Mouse (Mus musculus): ENCODE data around the gene Iyd. TPM values are rescaled to one million over a fixed set of nuclear protein-coding genes. Genes with fewer than 3 reads are reported as not detected.

Gene Iyd
- polyA plus RNA-seq, 1 experiment from 2014 or later = 7.8 TPM

DNA sequence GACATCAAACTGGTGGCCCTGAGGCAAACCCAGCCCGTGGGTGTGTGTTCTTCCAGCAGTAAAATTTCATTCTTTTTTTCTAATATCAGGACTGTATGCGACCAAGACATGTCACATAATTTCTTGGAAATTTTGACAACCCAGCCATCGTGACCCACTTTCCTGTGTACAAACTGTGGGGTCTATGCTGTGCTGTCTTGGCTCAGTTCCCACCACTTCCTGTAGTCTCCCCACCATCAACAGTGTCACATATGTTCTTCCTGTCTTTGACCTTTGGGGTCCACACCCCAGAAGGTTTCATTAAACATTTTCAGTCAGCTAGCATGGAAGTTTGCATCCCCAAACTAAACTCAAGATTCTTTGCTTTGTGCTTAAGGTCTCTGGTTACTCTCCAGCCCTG lies 28.6 kb upstream of the Iyd start:
- Histone ChIP-seq H3K9ac (replicated peaks; ENCODE audit: low read depth, low read length) (no peak overlapping the region), H3K4me2 (replicated peaks; ENCODE audit: low read depth, low read length) (no peak overlapping the region), H3K4me1 (ENCODE audit: control insufficient read depth, insufficient read depth, low read length) (peaks cover 11% of the 10 kb centered on the region; the same call in 1 of the 2 replicates), H3K9me3 (ENCODE audit: control insufficient read depth, low read depth, low read length) (no peaks in the 10 kb centered on the region), H3K27ac (ENCODE audit: low read length) (no peak overlapping the region), H3K36me3 (ENCODE audit: control insufficient read depth, insufficient read depth, low read length) (no peaks in the 10 kb centered on the region), H3K4me3 (ENCODE audit: low read depth, low read length) (no peak overlapping the region), H3K27me3 (ENCODE audit: control insufficient read depth, insufficient read depth, low read length) (no peaks in the 10 kb centered on the region)
- 71% methylated on average over 3 of the region's 3 CpGs for WGBS
- ATAC-seq (ENCODE audit: insufficient number of reproducible peaks, insufficient read depth, low FRiP score, low read depth) = no peak

DNA sequence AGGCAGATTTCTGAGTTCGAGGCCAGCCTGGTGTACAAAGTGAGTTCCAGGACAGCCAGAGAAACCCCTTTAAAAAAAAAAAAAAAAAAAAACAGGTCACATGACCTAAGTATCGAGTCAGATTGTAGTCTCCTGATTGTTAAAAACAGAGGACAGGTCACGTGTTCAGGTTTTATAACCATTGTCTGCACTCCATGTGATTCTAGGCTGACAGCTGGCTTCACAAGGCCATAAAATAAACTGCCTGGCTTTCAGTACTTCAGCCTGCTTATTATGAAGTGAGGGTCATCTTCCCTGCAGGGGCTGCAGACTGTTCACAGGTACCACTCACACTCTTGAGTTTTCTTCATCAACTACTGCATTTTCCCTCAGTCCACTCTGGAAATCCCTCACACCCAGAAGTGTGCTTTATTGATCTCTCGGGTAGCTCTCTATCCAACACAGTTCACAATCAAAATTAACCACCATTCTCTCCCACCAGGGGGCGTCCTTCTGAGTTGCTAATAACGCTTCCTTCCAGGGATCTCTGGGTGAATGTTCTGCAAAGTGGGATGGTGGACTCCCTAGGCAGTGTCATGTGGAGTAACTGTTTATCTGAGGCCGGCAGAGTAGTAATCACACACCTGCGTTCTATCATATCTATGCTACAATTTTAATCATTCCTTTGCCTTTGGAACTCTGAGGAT lies 27.3 kb upstream of the Iyd start:
- H3K36me3 ChIP-seq (ENCODE audit: control insufficient read depth, insufficient read depth, low read length) = no peaks in the 10 kb centered on the region
- no peak overlapping the region for H3K4me3 ChIP-seq (ENCODE audit: low read depth, low read length)
- no peak overlapping the region for H3K9ac ChIP-seq (replicated peaks; ENCODE audit: low read depth, low read length)
- no peak overlapping the region for H3K4me2 ChIP-seq (replicated peaks; ENCODE audit: low read depth, low read length)
- ATAC-seq (ENCODE audit: insufficient number of reproducible peaks, insufficient read depth, low FRiP score, low read depth) = no peak
- WGBS = 79% methylated on average over 8 of the region's 8 CpGs
- no peaks in the 10 kb centered on the region for H3K9me3 ChIP-seq (ENCODE audit: control insufficient read depth, low read depth, low read length)
- H3K27me3 ChIP-seq (ENCODE audit: control insufficient read depth, insufficient read depth, low read length) = no peaks in the 10 kb centered on the region
- H3K27ac ChIP-seq (ENCODE audit: low read length) = no peak overlapping the region
- peaks cover 11% of the 10 kb centered on the region; the same call in 1 of the 2 replicates for H3K4me1 ChIP-seq (ENCODE audit: control insufficient read depth, insufficient read depth, low read length)

DNA sequence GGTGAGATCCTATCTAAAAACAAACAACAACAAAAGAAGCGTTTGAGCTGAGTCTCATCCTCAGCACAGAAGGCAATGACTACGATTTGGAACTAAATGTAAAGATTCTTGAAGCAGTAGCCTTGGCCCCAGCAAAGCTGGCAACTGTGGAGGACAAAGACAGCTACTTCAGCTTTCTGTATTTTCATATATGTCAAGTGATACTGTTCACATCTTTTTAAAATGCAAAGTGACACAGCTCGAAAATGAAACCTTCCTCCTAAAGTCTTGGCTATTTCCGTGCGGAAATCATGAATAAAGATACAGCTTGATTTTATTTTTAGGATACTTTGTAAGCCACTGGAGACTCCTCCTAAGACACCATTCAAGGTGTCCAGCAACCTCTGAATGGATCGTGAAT lies 26.1 kb upstream of the Iyd start:
- Histone ChIP-seq H3K4me1 (ENCODE audit: control insufficient read depth, insufficient read depth, low read length) (peaks cover 7% of the 10 kb centered on the region; the same call in 1 of the 2 replicates), H3K4me3 (ENCODE audit: low read depth, low read length) (no peak overlapping the region), H3K4me2 (replicated peaks; ENCODE audit: low read depth, low read length) (no peak overlapping the region), H3K27me3 (ENCODE audit: control insufficient read depth, insufficient read depth, low read length) (no peaks in the 10 kb centered on the region), H3K9me3 (ENCODE audit: control insufficient read depth, low read depth, low read length) (no peaks in the 10 kb centered on the region), H3K27ac (ENCODE audit: low read length) (no peak overlapping the region), H3K36me3 (ENCODE audit: control insufficient read depth, insufficient read depth, low read length) (no peaks in the 10 kb centered on the region), H3K9ac (replicated peaks; ENCODE audit: low read depth, low read length) (no peak overlapping the region)
- no peak for ATAC-seq (ENCODE audit: insufficient number of reproducible peaks, insufficient read depth, low FRiP score, low read depth)
- WGBS = 74% methylated on average over 6 of the region's 6 CpGs

DNA sequence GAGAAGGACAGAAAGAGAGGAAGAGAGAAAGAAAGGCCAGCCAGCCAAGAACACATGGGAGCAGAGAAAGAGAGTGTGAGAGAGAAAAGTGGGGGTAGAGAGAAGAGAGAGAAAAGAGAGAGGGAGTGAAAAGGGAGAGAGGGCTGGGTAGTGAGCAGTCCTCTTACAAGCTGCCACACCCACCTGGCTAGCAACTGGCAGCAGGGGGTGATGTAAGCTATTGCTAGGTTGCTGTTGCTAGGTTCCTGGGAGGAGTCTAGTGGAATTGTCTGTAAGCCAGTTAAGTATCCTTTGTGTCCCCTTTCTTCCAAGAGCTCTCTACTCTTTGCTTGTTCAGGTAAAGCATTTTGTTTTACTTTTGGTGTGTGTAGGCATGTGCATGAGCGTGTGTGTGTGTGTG lies 25.4 kb upstream of the Iyd start:
- no peak for ATAC-seq (ENCODE audit: insufficient number of reproducible peaks, insufficient read depth, low FRiP score, low read depth)

DNA sequence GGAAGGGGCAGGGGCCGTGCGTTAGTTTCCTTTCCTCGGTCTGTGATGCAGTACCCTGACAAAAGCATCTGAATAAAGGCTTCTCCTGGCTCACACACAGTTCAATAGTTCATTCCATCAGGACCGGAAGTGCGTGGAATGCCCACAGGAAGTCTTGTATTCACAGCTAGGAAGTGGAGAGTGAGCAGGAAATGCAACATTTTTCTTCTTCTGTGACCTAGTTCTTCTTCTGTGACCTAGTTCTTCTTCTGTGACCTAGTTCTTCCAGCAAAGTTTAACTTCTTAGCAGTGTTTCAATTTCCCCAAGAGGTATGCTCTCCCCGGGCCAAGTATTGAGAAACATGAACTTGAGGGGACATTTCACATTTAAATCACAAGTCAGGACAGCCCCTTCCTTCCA lies 23.6 kb upstream of the Iyd start:
- H3K27ac ChIP-seq (ENCODE audit: low read length) = no peak overlapping the region
- no peaks in the 10 kb centered on the region for H3K27me3 ChIP-seq (ENCODE audit: control insufficient read depth, insufficient read depth, low read length)
- H3K36me3 ChIP-seq (ENCODE audit: control insufficient read depth, insufficient read depth, low read length) = no peaks in the 10 kb centered on the region
- H3K9me3 ChIP-seq (ENCODE audit: control insufficient read depth, low read depth, low read length) = no peaks in the 10 kb centered on the region
- no peak overlapping the region for H3K4me2 ChIP-seq (replicated peaks; ENCODE audit: low read depth, low read length)
- no peak overlapping the region for H3K9ac ChIP-seq (replicated peaks; ENCODE audit: low read depth, low read length)
- ATAC-seq (ENCODE audit: insufficient number of reproducible peaks, insufficient read depth, low FRiP score, low read depth) = no peak
- no peak overlapping the region for H3K4me3 ChIP-seq (ENCODE audit: low read depth, low read length)
- no peaks in the 10 kb centered on the region for H3K4me1 ChIP-seq (ENCODE audit: control insufficient read depth, insufficient read depth, low read length)
- WGBS = 63% methylated on average over 6 of the region's 6 CpGs

More for the DNA sequence above, 25.4 kb upstream of the Iyd start:
- no peaks in the 10 kb centered on the region for H3K27me3 ChIP-seq (ENCODE audit: control insufficient read depth, insufficient read depth, low read length)
- no peak overlapping the region for H3K4me2 ChIP-seq (replicated peaks; ENCODE audit: low read depth, low read length)
- no peak overlapping the region for H3K4me3 ChIP-seq (ENCODE audit: low read depth, low read length)
- 88% methylated on average over 1 of the region's 1 CpGs for WGBS
- H3K9me3 ChIP-seq (ENCODE audit: control insufficient read depth, low read depth, low read length) = no peaks in the 10 kb centered on the region
- no peak overlapping the region for H3K27ac ChIP-seq (ENCODE audit: low read length)
- H3K9ac ChIP-seq (replicated peaks; ENCODE audit: low read depth, low read length) = no peak overlapping the region
- peaks cover 4% of the 10 kb centered on the region; the same call in 1 of the 2 replicates for H3K4me1 ChIP-seq (ENCODE audit: control insufficient read depth, insufficient read depth, low read length)
- no peaks in the 10 kb centered on the region for H3K36me3 ChIP-seq (ENCODE audit: control insufficient read depth, insufficient read depth, low read length)

DNA sequence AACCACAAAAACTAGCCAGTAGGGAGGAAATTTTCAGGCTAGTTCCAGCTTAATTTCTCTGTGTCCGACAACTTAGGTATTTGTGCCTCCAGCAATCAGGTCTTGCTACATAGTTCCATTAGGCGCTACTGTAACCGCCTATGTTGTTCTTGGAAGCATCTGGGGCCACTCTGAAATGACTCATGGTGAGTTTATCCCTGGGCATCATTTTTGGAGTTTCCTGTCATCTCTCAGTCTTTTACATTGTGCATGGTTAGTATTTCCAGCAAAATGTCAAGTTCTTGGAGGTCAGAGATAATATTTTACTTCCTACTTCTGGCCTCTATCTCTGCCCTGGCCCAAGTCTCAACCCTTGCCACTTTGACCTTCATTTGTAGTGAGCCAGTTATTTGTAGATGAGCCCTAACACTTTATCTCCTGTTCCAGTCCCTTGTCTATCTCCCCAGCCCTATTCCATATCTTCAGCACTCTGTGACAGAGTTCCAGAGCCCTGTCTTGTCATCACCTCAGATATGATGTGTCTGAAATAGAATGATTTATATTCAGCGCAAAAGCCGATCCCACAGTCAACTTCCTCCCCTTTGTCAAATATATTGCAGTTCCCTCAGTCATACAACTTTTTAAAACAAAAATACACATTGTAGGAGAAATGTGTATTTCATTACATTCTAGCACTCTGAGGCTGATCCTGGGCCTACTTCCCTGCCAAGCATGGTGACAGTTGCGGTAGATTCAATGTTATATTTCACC lies 16.8 kb upstream of the Iyd start:
- Histone ChIP-seq H3K27ac (ENCODE audit: low read length) (no peak overlapping the region), H3K27me3 (ENCODE audit: control insufficient read depth, insufficient read depth, low read length) (no peaks in the 10 kb centered on the region), H3K4me3 (ENCODE audit: low read depth, low read length) (no peak overlapping the region), H3K9ac (replicated peaks; ENCODE audit: low read depth, low read length) (no peak overlapping the region), H3K4me2 (replicated peaks; ENCODE audit: low read depth, low read length) (no peak overlapping the region), H3K36me3 (ENCODE audit: control insufficient read depth, insufficient read depth, low read length) (no peaks in the 10 kb centered on the region), H3K9me3 (ENCODE audit: control insufficient read depth, low read depth, low read length) (no peaks in the 10 kb centered on the region), H3K4me1 (ENCODE audit: control insufficient read depth, insufficient read depth, low read length) (no peaks in the 10 kb centered on the region)
- ATAC-seq (ENCODE audit: insufficient number of reproducible peaks, insufficient read depth, low FRiP score, low read depth) = no peak
- 88% methylated on average over 6 of the region's 6 CpGs for WGBS

DNA sequence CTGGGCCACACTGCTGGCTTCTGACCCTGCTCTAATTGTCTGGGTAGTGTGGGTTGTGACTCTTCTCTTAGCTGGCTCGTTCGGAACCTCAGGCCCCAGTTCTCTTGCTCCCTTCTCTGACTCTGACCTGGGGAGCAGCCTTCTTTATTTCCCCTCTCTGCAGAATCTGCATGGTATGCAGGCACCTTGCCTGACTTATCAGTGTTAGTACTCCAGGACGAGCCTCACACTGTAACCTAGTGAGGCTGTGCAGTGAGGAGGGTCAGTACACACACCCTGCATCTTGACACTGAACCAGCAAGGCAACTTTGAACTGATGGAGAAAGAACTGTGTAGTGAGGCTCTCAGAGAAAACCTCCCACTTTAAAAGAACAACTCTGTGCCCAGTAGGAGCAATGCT lies 15.5 kb upstream of the Iyd start:
- H3K27ac ChIP-seq (ENCODE audit: low read length) = no peak overlapping the region
- no peak overlapping the region for H3K4me2 ChIP-seq (replicated peaks; ENCODE audit: low read depth, low read length)
- ATAC-seq (ENCODE audit: insufficient number of reproducible peaks, insufficient read depth, low FRiP score, low read depth) = no peak
- 65% methylated on average over 3 of the region's 3 CpGs for WGBS
- H3K36me3 ChIP-seq (ENCODE audit: control insufficient read depth, insufficient read depth, low read length) = no peaks in the 10 kb centered on the region
- H3K4me1 ChIP-seq (ENCODE audit: control insufficient read depth, insufficient read depth, low read length) = no peaks in the 10 kb centered on the region
- no peaks in the 10 kb centered on the region for H3K9me3 ChIP-seq (ENCODE audit: control insufficient read depth, low read depth, low read length)
- no peak overlapping the region for H3K4me3 ChIP-seq (ENCODE audit: low read depth, low read length)
- no peak overlapping the region for H3K9ac ChIP-seq (replicated peaks; ENCODE audit: low read depth, low read length)
- H3K27me3 ChIP-seq (ENCODE audit: control insufficient read depth, insufficient read depth, low read length) = no peaks in the 10 kb centered on the region

DNA sequence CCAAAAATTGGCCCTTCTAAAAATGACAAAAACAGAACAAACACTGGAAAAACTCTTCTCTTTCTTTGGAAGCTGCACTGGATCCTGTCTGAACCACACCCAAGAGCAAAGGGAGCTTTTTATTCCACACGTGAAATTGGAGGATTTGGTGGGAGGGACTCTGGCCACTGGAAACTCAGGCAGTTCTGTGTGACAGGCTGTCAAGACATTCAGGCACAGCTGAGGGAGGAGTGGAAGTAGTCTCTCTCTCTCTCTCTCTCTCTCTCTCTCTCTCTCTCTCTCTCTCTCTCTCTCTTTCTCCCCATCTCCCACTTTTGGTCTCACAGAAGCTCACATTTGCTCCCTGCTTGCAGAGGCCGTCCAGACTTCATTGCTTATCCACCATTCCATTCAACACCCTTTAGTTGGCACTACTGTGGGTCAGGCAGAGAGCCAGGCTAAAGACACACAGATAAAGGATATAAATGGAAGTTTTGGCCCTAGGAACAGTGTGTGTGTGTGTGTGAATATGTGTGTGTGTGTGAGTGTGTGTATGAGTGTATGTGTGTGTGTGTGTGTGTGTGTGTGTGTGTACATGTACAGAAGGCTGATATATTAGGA lies 14.5 kb upstream of the Iyd start:
- no peak overlapping the region for H3K4me2 ChIP-seq (replicated peaks; ENCODE audit: low read depth, low read length)
- WGBS = 20% methylated on average over 2 of the region's 2 CpGs
- H3K27me3 ChIP-seq (ENCODE audit: control insufficient read depth, insufficient read depth, low read length) = no peaks in the 10 kb centered on the region
- H3K4me1 ChIP-seq (ENCODE audit: control insufficient read depth, insufficient read depth, low read length) = no peaks in the 10 kb centered on the region
- H3K9ac ChIP-seq (replicated peaks; ENCODE audit: low read depth, low read length) = no peak overlapping the region
- no peak overlapping the region for H3K4me3 ChIP-seq (ENCODE audit: low read depth, low read length)
- no peak overlapping the region for H3K27ac ChIP-seq (ENCODE audit: low read length)
- ATAC-seq (ENCODE audit: insufficient number of reproducible peaks, insufficient read depth, low FRiP score, low read depth) = no peak
- H3K9me3 ChIP-seq (ENCODE audit: control insufficient read depth, low read depth, low read length) = no peaks in the 10 kb centered on the region
- no peaks in the 10 kb centered on the region for H3K36me3 ChIP-seq (ENCODE audit: control insufficient read depth, insufficient read depth, low read length)
